In genomic region chr4:145229051-145229450, GRCm38 (mm10) we compare ENCODE assay signal across 12 mouse cellular contexts. TPM values are rescaled to one million over a fixed set of nuclear protein-coding genes. Genes with fewer than 3 reads are reported as not detected.
DNase-seq lines count a peak whose midpoint lies in the region; TF ChIP-seq lines count a peak whose summit lies in the region.
"Had no signal": no experiment of that assay in that cellular context is flagged by ENCODE, and none has a peak within 500 bp of the region (broad histone marks: within the 10 kb centered on the region; RNA-seq: fewer than 3 reads in every experiment).

No protein-coding gene starts in this region.

- TF ChIP-seq CTCF in cortical plate, adult 2 months (IDR thresholded peaks at IDR 0.05; ENCODE audit: extremely low read depth, insufficient read depth, low read length): no peak

- no peak overlapping the region for H3K4me3 ChIP-seq in cortical plate, adult 2 months (ENCODE audit: insufficient read depth, low read length)
- H3K4me3 ChIP-seq: heart, embryonic 13.5 days; lung, embryonic 15.5 days had no signal

- H3K4me1 ChIP-seq in cortical plate, adult 2 months (ENCODE audit: control insufficient read depth, insufficient read depth, low read length): no peaks in the 10 kb centered on the region

- no peak for TF ChIP-seq POLR2A in cortical plate, adult 2 months (IDR thresholded peaks at IDR 0.05; ENCODE audit: extremely low read depth, insufficient read depth, low read length)

- H3K27ac ChIP-seq in cortical plate, adult 2 months (ENCODE audit: insufficient read depth, low read length): 0 out of 2 replicates have a peak overlapping the region, but pooled peaks have one; percentile 70
- H3K27ac ChIP-seq: lung, embryonic 15.5 days had no signal

- peak; percentile 48 to 54 for DNase-seq in spleen, postnatal 36 days (ENCODE audit: low spot score in 2 of 2)
- no peak for DNase-seq in spleen, adult 18-20 months
- peak; percentile 54 to 64 for DNase-seq in natural killer cell, adult 2 months (ENCODE audit: low spot score in 2 of 2)
- DNase-seq in cerebellum, adult 18-20 months: no peak
- no peak for DNase-seq in gastrocnemius, postnatal 4 days (ENCODE audit: low spot score in 2 of 2)
- no peak for DNase-seq in layer of hippocampus, adult 9-10 months (ENCODE audit: low spot score)
- DNase-seq in adrenal gland, postnatal 25 days: no peak
- DNase-seq: cerebellum, postnatal 36 days; kidney, adult 18-20 months had no signal

RNA-seq across cellular contexts. Expression of gene Tnfrsf1b, which starts 17.6 kb away (rescaled TPM):
- polyA plus RNA-seq in cortical plate, adult 2 months (2012; rRNA removed): 3.1 and 3.6 TPM in 2 replicates
- 1 to 10 TPM; 7.3 to 9.2 TPM for total RNA-seq in gastrocnemius, postnatal 4 days (2021)
- 4.9 and 7.2 TPM in 2 replicates for total RNA-seq in adrenal gland, postnatal 25 days (2021)

RNA-seq across cellular contexts. Expression of gene Vps13d, which starts 34.2 kb away (rescaled TPM):
- polyA plus RNA-seq in cortical plate, adult 2 months (2012; rRNA removed): 48.0 and 50.2 TPM in 2 replicates
- 10 to 100 TPM; 43.3 to 45.1 TPM for total RNA-seq in gastrocnemius, postnatal 4 days (2021)
- total RNA-seq in adrenal gland, postnatal 25 days (2021): 63.1 and 73.1 TPM in 2 replicates

Comparison
In these comparisons a context has a peak if more than half of its experiments do, and no peak if none do; other contexts are left out.
1. DNase-seq: peak in spleen, postnatal 36 days (2 of 2) and natural killer cell, adult 2 months (2 of 2); none in spleen, adult 18-20 months (0 of 2), cerebellum, adult 18-20 months (0 of 2), gastrocnemius, postnatal 4 days (0 of 2), layer of hippocampus, adult 9-10 months (single experiment) and adrenal gland, postnatal 25 days (single experiment).